Mouse (Mus musculus): ENCODE data around the gene Itgb3bp. TPM values are rescaled to one million over a fixed set of nuclear protein-coding genes. Genes with fewer than 3 reads are reported as not detected.

Itgb3bp gene
- total RNA-seq, 2 experiments from 2014 or later: 4.2 to 4.3 TPM

GRCm38 (mm10) chr4:99739836-99740235 is 189.8 kb downstream of the Itgb3bp start:
- no peak for DNase-seq (ENCODE audit: low spot score)

- DNase-seq (ENCODE audit: low spot score): no peak
These were observed 203.6 kb downstream of the Itgb3bp start for GRCm38 (mm10) chr4:99725914-99726451.

GRCm38 (mm10) chr4:99724331-99724730 is 205.3 kb downstream of the Itgb3bp start:
- peak; percentile 73 for DNase-seq (ENCODE audit: low spot score)

GRCm38 (mm10) chr4:99717905-99718304 is 211.7 kb downstream of the Itgb3bp start:
- no peak for DNase-seq (ENCODE audit: low spot score)

GRCm38 (mm10) chr4:99715783-99716416 is 213.7 kb downstream of the Itgb3bp start:
- no peak for DNase-seq (ENCODE audit: low spot score)

Other genes starting within 250 kb of the Itgb3bp start
- 1 to 10 TPM; 5.2 to 7.5 TPM for gene Alg6, start 214.1 kb downstream of the Itgb3bp start, total RNA-seq (2021)
- gene Efcab7, start 100.6 kb downstream of the Itgb3bp start, total RNA-seq (2021): 1 to 10 TPM in 1 of 2 experiments, under 1 TPM in 1; 0.43 to 1.4 TPM
- gene Pgm1, start 399 bp downstream of the Itgb3bp start, total RNA-seq (2021): 1,000 to 10,000 TPM in 1 of 2 experiments, 100 to 1,000 TPM in 1; 993 to 1,171 TPM
- gene Ror1, start 166.0 kb upstream of the Itgb3bp start, total RNA-seq (2021): 1 to 10 TPM; 1.1 to 1.4 TPM

Measured in gastrocnemius, adult 18-20 months (tissue).